Mouse (Mus musculus): ENCODE results near the gene Ddx25.

The Ddx25 gene

DNA sequence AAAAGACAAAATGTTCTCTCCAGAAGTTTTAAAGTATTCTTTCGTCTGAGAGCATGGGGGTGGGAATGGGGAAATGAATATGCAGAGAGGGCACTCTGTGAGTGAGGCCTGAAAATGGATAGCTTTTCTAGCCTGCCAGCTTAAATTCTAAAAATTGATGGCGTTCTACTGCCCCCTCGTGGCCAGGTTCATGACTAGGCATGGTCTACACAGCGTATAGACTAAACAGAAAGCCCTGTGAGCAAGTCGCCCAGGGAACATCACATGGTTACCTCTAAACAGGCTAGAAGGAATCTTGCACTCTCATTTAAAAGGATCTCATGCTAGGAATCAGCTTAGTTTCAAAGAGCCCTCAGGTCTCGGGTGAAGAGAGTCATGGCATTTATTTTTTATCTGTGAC is 16.8 kb downstream of the Ddx25 start:
- DNase-seq (ENCODE audit: extremely low read depth, low read depth), result peak; percentile 71

DNA sequence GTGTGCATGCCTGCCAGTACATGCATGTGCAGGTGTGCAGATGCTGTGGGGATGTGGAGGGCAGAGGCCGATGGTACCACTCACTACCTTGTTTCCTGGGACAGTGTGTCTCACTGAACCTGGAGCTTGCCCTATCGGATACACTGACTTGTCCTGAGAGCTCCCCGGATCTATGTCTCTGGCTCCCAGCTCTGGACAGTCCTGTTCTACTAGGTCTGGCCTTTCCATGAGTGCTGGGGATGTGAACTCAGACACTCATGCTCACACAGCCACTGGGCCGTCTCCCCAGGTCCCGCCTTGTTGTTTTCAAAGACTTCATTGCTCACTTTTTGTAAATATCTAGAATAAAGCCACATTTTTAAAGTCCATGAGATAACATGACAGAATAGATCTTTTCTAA is 17.3 kb downstream of the Ddx25 start:
- no peak for DNase-seq (ENCODE audit: extremely low read depth, low read depth)

DNA sequence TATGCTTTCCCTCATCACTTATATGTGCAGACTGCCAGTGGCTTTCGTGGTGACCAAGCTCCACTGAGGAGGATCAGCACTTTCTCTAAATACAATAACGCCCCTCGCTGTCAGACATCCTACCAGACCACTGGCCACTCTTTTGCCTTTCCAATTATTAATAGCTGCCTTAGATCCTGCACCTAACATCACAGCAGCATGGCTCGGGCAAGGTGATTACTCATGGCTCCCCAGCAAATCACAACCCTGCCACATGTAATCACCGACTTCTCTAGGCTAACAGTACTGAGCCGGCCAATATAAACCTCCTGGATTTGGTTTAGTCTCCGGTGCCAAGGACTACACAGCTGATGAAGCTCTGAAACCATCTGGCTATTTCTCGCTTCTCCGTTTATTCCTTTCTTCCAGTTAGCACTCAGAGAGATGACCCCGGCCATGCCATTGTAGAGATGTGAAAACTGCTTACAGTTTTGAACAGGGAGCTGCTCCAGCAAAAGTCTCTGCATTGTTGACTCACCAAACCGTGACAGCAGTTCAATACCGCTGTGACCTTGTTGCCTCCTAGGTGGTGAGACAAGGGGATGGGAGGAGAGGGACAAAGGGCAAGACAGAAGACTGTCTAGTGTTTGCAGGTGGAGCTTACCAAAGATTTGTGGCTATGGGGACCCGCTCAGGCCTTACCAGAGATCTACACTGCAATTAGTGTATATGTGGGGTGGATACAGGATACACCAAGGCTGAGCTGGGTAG is 19.2 kb downstream of the Ddx25 start:
- no peak for DNase-seq (ENCODE audit: extremely low read depth, low read depth)

DNA sequence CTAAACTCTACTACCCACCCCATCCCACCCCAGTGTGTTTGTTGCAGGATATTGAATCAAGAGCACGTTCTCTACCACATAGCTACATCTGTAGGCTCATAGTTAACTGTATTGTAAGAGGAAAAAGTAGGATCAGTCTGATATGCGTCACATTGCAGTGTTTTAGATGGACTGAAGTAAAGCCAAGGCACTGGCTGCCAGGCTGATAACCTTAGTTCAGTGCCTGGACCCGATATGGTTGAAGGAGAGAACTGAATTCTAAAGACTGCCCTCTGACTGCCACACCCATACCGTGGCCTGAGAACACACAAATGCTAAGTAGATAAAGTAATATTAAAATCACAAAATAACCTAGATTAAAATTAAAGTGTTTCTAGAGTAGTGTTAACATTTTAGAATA is 22.5 kb downstream of the Ddx25 start:
- DNase-seq (ENCODE audit: extremely low read depth, low read depth), result no peak

DNA sequence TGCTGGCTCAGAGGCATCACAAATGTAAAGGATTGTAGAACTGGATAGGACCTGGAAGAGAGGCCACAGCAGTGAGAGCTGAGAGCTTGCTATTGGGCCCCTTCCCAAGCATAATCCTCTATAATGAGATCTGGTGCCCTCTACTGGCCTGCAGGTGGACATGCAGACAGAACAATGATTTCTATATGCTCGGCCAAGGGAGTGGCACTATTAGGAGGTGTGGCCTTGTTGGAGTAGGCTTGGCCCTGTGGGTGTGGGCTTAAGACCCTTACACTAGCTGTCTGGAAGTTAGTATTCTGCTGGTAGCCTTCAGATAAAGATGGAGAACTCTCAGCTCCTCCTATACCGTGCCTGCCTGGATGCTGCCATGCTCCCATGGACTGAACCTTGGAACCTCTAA is 23.2 kb downstream of the Ddx25 start:
- peak; percentile 42 for DNase-seq (ENCODE audit: extremely low read depth, low read depth)

DNA sequence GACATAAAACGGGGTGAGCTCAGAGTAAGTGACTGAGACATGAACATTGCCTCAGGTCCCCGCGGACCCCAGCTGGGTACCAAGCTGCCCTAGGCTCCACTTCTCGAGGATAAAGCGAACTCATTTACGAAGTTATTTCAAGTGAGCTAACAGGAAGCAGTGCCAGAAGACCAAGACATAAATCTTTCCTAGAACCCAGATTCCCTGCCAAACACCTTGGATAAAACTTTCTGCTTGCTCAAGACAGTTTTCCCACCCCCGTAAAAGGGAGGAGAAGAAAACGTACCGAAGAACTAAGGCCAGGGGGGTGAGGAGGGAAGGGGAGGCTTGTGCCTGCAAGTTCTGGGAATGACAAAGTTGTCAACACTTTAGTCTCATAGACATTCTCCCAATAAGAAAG is 25.1 kb downstream of the Ddx25 start:
- DNase-seq (ENCODE audit: extremely low read depth, low read depth), result no peak

DNA sequence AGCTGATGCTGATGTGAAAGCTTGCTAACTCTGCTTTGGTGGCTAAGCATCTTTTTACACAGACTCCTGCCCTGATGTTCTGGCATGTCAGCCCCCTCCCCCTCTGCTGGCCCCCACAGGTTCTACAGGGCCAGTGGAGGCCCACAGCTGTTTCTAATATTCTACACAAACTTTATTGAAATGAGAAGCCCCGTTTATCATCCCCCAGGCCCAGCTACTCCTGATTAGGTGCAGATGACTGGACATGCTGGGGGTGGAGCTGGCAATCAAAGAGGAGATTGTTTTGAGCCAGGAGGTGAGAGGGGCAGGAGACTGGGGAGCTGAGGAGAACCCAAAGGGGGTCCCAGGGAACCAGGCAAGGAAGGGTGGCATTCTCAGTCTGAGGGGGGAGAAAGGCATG is 28.5 kb downstream of the Ddx25 start:
- DNase-seq (ENCODE audit: extremely low read depth, low read depth), result no peak

DNA sequence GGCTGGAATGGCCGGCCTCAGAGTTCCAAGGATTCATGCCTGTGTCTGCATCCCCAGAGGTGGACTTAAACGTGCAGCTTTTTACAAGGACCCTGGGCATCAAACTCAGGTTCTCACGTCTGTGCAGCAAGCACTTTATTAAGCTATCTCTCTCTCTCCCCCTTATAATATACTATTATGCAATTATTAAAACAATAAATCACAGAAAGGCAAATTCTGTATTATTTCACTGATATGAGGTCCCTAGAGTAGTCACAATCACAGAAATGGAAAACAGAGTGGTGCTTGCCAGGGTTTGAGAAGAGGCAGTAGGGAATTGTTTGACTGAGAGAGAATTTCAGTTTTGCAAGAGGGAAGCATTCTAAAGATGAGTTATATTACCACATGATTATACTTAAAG is 29.2 kb downstream of the Ddx25 start:
- no peak for DNase-seq (ENCODE audit: extremely low read depth, low read depth)

DNA sequence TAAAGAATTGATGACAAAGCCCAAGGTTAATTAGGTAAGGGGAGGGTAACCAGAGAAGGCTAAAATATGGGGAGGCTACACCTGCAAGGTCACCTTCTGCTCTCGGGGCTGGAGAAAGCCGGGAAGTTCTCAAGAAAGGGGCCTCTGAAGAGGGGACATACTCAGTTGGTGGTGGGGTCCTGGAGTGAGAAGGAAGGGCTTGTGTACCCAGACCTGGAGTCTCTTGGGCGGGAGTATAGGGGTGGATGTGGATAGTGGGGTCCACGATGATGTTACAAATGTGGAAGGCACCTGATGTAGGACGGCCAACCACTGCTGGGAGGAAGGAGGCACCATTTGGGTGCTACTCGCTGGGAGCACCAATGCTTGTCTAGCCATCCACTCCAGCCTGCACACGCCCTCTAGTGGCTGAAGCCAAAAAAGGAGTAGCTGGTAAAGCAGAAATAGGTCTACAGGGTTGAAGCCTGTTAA is 34.4 kb downstream of the Ddx25 start:
- DNase-seq (ENCODE audit: extremely low read depth, low read depth), result peak; percentile 57

DNA sequence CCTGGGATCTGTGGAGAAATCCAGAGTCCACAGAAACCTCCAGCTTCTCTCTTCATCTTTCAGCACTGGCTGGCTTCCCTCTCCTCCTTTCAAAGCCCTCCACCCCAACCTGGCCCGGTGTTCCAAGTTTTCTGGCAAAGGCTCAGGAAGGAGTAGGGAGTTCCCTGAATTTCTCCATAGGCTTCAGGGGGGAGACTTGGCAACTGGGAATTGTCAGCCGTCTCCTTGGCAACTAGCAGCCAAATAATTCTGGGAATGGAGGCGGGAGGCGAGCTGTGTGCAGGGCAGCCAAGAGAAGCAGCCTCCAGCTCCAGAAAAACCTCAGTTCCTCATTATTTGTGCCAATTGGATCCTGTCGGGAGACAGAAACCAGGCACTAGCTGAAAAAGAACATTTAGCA is 34.8 kb downstream of the Ddx25 start:
- DNase-seq (ENCODE audit: extremely low read depth, low read depth), result no peak

DNA sequence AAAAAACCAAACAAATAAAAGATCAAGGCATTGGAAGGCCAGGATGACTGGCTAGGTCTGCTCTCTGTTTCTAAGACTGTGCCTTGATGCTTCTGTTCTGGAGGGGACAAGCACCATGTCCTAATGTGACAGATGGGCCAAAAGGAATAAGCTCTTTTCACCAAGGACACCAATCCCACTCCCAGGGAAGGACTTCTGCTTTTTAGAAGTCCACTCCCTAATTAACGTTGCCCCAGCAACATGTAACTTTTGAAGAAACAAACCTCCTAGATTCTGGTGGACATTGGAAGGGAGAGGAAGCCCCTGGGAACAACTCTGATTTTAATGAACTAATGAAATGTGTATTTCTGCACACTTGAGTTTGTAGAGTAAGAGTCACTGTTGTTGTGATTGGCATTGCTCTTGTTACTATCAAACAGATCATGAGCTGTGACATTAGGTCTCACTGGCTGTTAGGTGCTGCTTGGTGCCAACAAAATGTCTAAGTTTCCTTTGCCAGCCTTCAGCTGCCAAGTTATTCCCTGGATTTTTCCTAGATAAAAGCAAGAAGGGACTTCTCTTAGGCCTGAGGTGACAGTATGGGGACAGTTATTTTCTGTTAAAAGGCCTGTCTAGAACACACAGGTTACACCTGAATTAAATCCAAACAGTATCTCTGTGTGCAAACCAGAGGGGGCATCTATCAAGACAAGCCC is 35.4 kb downstream of the Ddx25 start:
- DNase-seq (ENCODE audit: extremely low read depth, low read depth), result no peak

DNA sequence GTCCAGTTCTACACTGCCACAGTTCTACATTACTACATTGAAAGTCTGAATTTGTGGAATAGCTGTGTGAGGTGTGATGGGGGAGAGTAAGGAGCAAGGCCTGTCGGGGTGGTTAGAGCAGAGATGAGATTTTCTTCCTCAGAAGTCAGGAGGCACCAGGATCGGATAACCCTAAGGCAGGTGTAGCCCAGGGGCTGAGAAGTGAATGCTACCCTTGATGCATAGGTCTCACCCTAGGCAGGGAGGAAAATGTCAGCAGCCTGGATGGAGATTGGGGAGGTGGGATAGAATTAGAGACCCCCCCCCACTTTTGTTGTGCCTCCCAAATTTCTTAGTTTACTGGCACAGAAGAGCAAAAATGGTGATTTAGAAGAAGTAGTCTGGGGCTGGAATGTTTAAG is 36.1 kb downstream of the Ddx25 start:
- DNase-seq (ENCODE audit: extremely low read depth, low read depth), result no peak

DNA sequence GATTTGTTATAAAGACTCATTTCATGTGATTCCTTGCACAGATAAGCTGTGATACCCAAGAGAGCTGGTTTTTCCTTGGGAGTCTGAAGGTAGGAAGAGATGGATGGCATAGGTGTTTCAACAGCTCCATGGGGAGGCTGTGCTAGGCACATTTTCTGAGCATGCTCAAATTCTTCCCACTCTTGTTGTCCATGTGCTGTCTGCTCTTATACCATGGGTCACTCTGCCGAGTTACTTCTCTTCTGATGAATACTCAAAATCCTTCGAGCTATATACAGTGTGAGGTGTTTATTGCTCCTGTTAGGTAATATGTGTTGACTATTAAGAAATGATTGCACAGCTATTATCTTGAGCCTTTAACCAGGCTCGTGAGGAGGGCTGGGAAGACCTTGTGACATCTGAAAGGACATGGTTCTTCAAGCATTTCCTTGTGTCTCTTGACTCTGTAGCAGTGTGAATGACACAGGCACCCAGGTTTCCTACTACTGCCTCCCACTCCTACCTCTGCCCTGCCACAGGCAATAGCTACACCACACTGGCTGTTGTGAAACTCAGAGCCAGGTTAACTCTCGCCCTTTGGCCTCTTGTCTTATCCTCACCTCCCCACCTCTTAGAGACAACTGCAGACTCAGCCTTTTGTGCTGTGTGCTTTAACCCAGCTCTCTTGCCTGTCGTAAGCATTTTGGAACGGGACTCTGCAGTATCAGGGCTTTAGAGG is 37.5 kb downstream of the Ddx25 start:
- DNase-seq (ENCODE audit: extremely low read depth, low read depth), result no peak

DNA sequence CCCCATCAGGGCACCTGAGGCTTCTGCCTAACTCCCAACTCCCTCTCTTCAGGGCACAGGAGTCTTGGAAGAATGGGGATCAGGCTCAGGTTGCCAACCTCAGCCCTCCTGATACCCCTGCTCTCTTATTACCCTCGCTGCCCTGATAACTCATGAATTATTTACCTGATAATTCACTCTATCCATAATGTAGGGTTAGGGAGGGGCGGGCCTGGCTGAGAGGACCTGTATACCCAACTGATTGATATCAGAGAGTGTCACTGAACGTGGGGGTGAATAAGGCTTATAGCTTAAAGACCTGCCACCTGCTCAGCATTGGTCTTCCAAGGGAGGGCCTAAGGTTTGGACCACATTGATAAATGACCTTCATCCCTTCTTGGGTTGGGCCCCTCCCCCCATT is 40.2 kb downstream of the Ddx25 start, which contains the start of gene Gm1113:
Gm1113 (minus strand) TSS at position 101 of the 400 bp plus-strand sequence.
- DNase-seq (ENCODE audit: extremely low read depth, low read depth), result no peak

DNA sequence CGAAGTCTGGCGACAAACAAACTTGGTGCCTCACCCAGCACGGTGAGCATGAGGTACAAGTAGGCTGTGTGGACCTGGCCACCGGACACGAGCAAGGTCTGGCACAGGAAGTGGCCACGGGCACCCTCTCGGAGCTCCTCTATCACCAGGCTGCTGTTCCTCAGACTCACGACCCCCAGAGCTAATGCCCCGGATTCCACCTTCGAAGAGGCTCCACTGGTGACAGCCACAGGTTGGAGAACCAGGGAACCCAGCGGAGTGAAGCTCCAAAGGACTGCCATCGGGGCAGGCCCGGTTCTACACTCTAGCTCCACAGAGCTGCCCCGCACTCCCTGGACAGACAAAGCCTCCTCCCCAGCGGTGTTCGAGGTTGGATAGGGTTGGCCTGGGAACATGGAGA is 41.6 kb downstream of the Ddx25 start:
- DNase-seq (ENCODE audit: extremely low read depth, low read depth), result no peak

DNA sequence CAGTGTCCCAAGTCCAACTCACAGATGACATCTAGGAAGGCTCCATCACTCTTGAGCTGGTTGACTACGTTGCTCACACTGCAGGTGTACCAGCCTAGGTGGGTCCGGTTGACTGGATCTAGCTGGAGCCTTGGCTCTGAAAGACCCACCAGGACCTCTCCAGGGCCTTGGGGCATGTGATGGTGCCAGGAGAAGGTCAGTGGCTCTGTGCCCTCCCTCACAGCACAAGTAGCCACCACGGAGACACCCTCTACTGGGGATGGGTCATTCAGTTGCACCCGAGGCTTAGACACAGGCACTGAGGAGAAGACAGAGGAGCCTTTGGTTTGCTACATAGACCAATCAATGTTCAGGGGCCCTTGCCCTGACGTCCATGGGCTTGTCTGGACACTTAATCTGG is 42.1 kb downstream of the Ddx25 start:
- no peak for DNase-seq (ENCODE audit: extremely low read depth, low read depth)

DNA sequence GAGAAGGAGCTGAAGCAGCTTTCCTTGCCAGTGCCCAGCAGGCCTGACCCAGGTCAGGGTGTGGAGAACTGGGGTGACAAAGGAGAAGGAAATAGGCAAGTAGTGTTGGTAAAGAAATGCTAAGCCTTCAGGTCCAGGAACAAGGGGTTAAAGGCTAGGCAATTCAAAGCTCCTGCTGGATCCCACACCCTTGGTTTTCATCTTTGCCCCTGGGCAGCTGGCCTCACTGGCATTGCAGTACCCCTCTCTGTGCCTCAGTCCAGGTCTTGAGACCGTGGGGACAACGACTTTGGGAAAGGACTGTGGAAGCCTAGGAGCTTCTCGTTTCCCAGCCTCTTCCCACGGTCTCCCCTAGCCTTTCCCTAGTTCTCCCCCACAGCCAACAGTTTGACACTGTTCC is 44.4 kb downstream of the Ddx25 start:
- no peak for DNase-seq (ENCODE audit: extremely low read depth, low read depth)

DNA sequence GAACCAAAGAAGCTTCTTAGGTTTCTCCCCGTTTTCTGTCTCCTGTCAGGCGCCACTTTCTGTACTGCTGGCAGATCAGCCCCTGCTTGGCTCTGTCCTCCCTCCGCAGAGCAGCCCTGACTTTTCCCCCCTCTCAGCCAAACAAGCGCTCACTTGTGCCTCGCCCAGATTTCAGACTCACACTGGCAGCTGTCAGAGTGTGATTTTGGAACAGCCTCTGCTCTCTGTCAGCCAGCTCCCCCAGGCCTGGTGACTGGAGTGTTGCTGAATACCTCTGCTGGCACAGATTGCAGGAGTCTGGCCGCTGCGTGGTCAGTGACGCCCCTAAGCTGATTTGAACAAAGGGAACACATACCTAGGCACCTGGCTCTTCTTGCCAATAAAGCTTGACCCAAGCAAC is 50.1 kb downstream of the Ddx25 start:
- DNase-seq (ENCODE audit: extremely low read depth, low read depth), result no peak

DNA sequence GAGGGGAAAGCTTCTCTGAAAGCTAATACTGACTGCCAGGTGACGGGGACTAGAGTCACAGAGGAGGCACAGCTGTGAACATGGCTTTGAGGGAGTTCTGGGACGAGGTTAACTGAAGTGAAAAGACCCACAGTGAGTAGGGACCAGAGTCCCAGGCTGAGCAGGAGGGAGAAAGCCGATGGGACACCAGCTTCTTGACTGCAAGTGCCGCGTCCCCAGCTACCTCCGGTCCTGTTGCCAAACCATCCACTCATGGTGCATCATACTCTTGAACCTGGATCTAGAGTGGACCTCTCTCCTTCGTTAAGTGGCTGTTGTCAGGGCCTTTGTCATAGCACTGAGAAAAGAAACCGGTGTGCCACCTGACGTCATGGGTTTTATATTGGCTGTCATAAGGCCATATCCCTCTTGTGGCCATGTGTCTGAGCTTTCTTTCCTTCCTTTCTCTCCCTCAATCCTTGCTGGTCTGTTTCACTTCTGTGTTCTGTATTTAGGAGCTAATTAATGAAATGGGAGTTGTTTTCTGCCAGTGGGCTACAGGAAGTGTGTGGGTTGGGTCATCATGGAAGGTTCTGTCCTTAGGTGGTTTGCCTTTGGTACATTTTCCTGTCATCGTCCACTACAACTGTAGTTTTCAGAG is 55.8 kb downstream of the Ddx25 start:
- no peak for DNase-seq (ENCODE audit: extremely low read depth, low read depth)

DNA sequence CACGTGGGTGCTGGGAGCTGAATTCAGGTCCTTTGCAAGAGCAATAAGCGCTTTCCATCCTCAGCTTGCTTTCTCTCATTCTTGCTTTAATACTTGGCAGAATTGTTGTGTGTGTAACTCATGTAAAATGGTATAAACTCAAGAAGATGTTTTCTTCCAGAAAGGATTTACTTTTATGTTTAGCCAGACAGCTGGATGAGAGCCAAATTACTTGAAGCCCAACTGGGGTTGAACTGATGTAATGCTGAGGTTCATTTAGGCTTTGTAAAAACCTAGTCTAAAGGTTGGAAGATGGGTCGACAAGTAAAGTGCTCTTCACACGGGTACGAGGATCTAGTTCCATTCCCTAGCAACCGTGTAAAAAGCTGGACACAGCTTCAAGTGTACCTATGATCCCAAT is 58.4 kb downstream of the Ddx25 start:
- DNase-seq (ENCODE audit: extremely low read depth, low read depth), result no peak

DNA sequence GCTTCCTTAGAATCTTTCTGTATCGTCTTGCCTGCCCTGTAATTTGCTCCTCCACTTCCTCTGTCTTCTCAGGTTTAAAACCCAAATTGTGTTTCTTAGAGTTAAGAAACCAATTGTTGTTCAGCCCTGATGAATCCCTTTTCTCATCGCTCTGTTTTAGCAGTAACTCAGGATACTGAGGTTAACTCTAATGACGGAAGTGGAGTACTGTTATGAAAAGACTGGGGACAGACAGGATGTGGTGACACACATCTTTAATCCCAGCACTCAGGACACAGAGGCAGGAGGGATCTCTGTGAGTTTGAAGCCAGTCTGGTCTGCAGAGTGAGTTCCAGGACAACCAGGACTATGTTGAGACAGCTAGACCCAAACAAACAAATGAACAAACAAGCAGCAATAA is 62.9 kb downstream of the Ddx25 start:
- DNase-seq (ENCODE audit: extremely low read depth, low read depth), result no peak

DNA sequence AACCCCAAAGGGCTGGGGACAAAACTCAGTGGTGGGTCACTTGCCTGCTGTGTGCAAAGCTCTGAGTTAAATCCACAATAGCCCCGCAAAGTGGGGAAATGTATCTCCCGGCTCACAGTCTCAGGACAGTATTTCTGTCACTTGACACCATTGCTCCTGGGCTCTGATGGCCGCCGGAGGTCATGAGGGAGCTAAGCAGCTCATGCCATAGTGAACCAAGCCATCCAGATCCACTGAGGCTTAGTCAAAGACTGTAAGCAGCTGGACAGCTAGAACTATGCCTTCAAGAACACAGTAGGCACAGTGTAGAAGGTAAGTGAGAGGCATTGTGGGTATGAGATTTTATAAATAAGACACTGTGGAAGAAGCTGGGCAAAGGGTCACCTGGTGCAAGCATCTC is 63.4 kb downstream of the Ddx25 start:
- DNase-seq (ENCODE audit: extremely low read depth, low read depth), result no peak
